Mouse (Mus musculus) c-Kit-positive CD71-positive TER-119-positive erythroid progenitor cells, embryonic 14.5 days (primary cell): ENCODE data around the gene Wdr25.

ENCODE experiments used
- DNase-seq: peaks from one replicate; pipeline ENCODE4 v3.0.0-alpha.2; 2013; ENCODE audit warnings: low spot score

Wdr25 gene

DNA sequence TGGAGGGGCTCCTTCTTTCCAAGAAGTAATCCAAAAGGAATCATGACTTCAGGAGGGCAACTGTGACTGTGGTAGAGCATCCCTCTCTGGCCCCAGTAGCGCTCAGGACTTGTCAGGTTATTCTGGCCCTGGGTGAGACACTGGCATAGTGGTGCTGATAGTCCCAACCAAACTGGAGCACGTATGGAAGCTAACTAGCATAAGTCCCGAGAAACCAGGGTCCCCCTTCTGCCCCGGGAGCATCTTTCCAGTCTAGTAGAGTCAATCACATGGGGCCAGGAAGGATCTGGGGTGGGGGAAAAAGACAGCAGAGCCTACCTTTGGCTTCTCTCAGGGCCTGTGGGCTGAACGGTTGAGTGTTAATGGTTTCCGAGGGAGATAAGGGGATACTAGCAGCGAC is 175.3 kb downstream of the Wdr25 start:
- no peak for DNase-seq

DNA sequence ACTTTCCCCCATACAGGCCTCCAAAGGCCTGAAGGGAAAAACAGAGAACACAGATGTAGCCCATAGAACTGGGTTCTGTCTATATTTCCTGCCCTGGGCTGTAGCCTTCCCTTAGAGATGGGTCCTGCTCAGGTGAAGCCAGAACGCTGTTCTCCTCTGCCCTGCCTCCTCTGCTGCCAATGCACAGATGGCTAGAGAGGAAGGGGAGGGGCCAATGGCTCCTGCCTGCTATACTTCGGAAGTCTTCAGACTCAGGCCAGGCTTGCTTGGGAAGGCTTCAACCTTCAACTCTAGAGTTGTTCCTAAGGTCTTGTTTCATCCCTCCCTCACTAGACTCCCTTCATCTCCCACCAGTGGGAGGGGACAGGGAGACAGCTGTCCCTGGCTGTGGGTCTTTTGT is 176.3 kb downstream of the Wdr25 start:
- no peak for DNase-seq

DNA sequence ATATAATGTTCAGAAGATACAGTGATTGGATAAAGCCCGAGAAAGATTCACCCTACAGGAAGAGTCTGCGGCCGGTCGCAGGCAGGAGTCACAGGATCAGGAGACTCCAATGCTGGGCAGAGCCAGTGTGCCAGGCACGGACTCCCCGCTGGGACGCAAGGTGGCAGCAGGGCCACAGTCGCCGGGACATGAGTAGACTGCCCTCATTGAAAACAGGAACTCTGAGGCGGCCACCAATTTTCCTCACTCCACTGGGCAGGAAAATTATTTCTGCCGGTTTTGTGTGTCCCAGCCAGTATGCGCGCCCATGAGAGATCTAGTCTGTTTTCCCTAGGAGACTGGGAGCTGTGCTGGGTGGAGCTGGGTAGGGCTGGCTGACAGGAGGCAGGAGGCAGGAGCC is 177.8 kb downstream of the Wdr25 start:
- no peak for DNase-seq

DNA sequence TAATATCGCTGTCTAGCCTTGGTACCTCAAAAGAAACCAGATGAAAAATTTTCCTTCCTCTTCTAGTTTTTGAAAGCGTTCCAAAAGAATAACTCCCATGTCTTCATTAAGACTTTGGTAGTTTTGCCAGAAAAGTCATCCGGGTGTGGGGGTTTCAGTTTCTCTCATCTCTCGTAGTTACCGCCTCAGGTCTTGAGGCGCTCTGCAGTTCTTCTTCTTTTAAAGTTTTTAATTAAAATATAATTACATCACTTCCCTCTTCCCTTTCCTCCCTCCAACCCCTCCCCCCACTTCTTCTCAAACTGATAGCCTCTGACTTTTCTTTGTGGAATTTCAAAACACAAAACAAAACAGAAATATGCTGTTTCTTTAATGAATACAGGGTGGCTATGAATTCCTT is 180.7 kb downstream of the Wdr25 start:
- DNase-seq: no peak

DNA sequence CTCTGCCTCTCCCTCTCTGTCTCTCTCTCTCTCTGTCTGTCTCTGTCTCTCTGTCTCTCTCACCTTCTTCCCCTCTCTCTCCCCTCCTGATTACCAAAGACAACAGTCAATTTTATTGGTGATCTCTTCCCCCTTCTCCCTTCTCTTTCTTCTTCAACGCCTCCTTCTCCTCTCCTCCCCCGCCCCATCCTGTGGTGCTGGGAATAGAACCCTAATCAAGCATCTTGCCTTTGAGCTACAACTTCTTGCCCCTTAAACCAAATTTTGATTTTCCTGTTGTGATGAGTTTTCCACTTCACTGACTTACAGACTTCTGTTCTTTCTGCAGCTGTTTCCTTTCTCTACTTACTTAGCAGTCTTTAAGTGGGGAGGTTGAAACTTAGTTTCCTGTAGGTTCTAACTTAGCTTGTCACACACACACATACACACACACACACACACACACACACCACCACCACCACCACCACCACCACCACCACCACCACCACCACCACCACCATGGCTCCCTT is 181.4 kb downstream of the Wdr25 start:
- DNase-seq: no peak

GRCm38 (mm10) chr12:109077036-109077435 is 183.6 kb downstream of the Wdr25 start:
- no peak for DNase-seq
